Mouse (Mus musculus) liver, adult 2 months (tissue): ENCODE results near the gene Rab27a.

Experiments used
- CTCF ChIP-seq: fragments of 200-500 bp; IDR thresholded peaks from 2 replicates; pipeline ENCODE4 v1.5.1; 2011; ENCODE audit warnings: low read depth, low read length, control low read depth
- POLR2A ChIP-seq: fragments of 200-500 bp; IDR thresholded peaks from 2 replicates; pipeline ENCODE4 v1.6.1; 2011; ENCODE audit warnings: low read length, control low read depth; ENCODE audit not compliant: insufficient read depth; ENCODE audit errors: extremely low read depth

GRCm38 (mm10) chr9:73025818-73026636 is 18.6 kb upstream of the Rab27a start:
- no peak for TF ChIP-seq CTCF
- TF ChIP-seq POLR2A, result no peak
